Comparison of ENCODE assay signal across 8 mouse cellular contexts in the genomic region with DNA sequence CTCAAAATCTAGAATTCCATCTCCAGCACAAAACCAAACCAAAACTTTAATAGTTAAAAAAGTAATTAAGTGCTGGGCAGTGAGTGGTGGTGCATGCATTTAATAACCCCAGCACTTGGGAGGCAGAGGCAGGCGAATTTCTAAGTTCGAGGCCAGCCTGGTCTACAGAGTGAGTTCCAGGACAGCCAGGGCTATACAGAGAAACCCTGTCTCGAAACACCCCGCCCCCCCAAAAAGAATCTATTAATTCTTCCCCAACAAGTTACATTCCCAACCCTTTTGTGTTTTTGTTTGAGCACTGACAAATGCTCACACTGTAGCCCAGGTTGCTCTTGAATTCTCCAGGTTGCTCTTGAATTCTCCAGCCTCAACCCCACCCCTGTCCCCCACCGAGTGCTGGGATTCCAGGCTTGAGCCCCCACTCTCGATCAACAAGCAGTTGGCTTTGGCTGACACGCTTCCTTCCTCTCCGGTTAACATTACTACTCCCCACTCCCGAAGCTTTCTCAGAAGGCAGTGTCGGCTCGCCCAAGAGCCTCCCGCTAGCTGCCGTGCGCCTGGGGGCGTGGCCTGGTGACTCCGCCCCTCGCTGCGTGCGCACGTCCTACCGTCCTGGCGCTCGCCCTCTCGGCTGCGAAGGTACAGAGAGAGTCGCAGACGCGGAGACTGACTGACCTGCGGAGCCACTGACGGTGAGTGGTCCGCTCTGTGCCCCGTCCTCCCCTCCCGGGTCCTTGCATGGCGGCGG. TPM values are rescaled to one million over a fixed set of nuclear protein-coding genes. Genes with fewer than 3 reads are reported as not detected.
DNase-seq lines count a peak whose midpoint lies in the region; ATAC-seq and TF ChIP-seq lines count a peak whose summit lies in the region.

Gene Hmox2, plus strand, starts transcription at position 582 of the 748 bp plus-strand sequence.

- WGBS in cerebellum, adult 2 months, result 5% methylated on average over 35 of the region's 35 CpGs
- WGBS in lung, embryonic 16.5 days, result 5% methylated on average over 34 of the region's 35 CpGs

- ATAC-seq in hematopoietic stem cell, adult 5-6 weeks (replicated peaks in 1 of 2; ENCODE audit: insufficient read depth in 1 of 2, low FRiP score in 2 of 2, low TSS enrichment in 1 of 2, low read depth in 1 of 2, poor library complexity in 2 of 2, severe bottlenecking in 2 of 2), result peak; percentile 86 to 94
- ATAC-seq in lung, embryonic 16.5 days (ENCODE audit: low read depth), result peak; percentile 97

- H3K36me3 ChIP-seq in MEL (ENCODE audit: control insufficient read depth in 1 of 2, insufficient read depth in 2 of 2, low read length in 2 of 2), result peaks cover 0 to 29% of the 10 kb centered on the region in 2 experiments; a peak in 2 of 4 replicates
- H3K36me3 ChIP-seq in lung, embryonic 16.5 days (ENCODE audit: control insufficient read depth, insufficient read depth, low read length), result no peaks in the 10 kb centered on the region

- peak within 1 kb of the TSS; percentile 94 for H3K9ac ChIP-seq in MEL (ENCODE audit: control insufficient read depth, low read depth, low read length, poor library complexity, severe bottlenecking)
- H3K9ac ChIP-seq in lung, embryonic 16.5 days (ENCODE audit: low read length), result peak within 1 kb of the TSS; percentile 94

- peak; percentile 95 for DNase-seq in MEL (ENCODE audit: low read depth, low spot score)
- DNase-seq in cerebellum, adult 2 months, result peak; percentile 94 to 95
- peak; percentile 90 for DNase-seq in forelimb bud, embryonic 11.5 days (ENCODE audit: low read depth, low spot score)
- DNase-seq in layer of hippocampus, adult 9-10 months (ENCODE audit: low spot score), result peak; percentile 58
- DNase-seq in ovary, postnatal 10 days (ENCODE audit: low spot score), result peak; percentile 94
- peak; percentile 90 to 97 for DNase-seq in thymus, postnatal 10 days (ENCODE audit: low spot score in 2 of 2)

- no peaks in the 10 kb centered on the region for H3K9me3 ChIP-seq in MEL (replicated peaks; ENCODE audit: insufficient read depth, low read length)
- no peaks in the 10 kb centered on the region for H3K9me3 ChIP-seq in lung, embryonic 16.5 days (ENCODE audit: control insufficient read depth, low read length)

- H3K4me3 ChIP-seq in MEL (ENCODE audit: control insufficient read depth in 1 of 2, insufficient read depth in 1 of 2, low read depth in 2 of 2, low read length in 2 of 2), result peak within 1 kb of the TSS; percentile 79 to 95
- peak within 1 kb of the TSS; percentile 73 for H3K4me3 ChIP-seq in cerebellum, adult 2 months (replicated peaks; ENCODE audit: insufficient read depth, low read depth, low read length)
- H3K4me3 ChIP-seq in lung, embryonic 16.5 days (ENCODE audit: low read length), result peak within 1 kb of the TSS; percentile 85

- peaks cover 27% of the 10 kb centered on the region for H3K79me2 ChIP-seq in MEL (ENCODE audit: control insufficient read depth, insufficient read depth, low read length, poor library complexity)

- peak; percentile 97 for TF ChIP-seq POLR2A in MEL (IDR thresholded peaks at IDR 0.05; ENCODE audit: control insufficient read depth in 1 of 2, insufficient read depth in 1 of 2, low read depth in 1 of 2, low read length in 2 of 2, poor library complexity in 1 of 2)
- peak; percentile 99 for TF ChIP-seq POLR2A in cerebellum, adult 2 months (IDR thresholded peaks at IDR 0.05; ENCODE audit: borderline replicate concordance, insufficient read depth, low read length)

- H3K4me2 ChIP-seq in lung, embryonic 16.5 days (ENCODE audit: low read depth, low read length), result peak within 1 kb of the TSS; percentile 57

- H3K4me1 ChIP-seq in MEL (ENCODE audit: control insufficient read depth in 1 of 2, insufficient read depth in 2 of 2, low read length in 2 of 2), result peaks cover 7 to 18% of the 10 kb centered on the region in 2 experiments
- H3K4me1 ChIP-seq in cerebellum, adult 2 months (ENCODE audit: control insufficient read depth, insufficient read depth, low read length), result no peaks in the 10 kb centered on the region; the same call in 1 of the 2 replicates
- peaks cover 15% of the 10 kb centered on the region for H3K4me1 ChIP-seq in lung, embryonic 16.5 days (replicated peaks; ENCODE audit: control insufficient read depth, insufficient read depth, low read length)

- no peak for TF ChIP-seq RAD21 in MEL (IDR thresholded peaks at IDR 0.05; ENCODE audit: low read depth, low read length)

- no peak for TF ChIP-seq CTCF in MEL (IDR thresholded peaks at IDR 0.05 in 2 of 3, conservative IDR thresholded peaks at IDR 0.05 in 1 of 3; ENCODE audit: control insufficient read depth in 1 of 3, insufficient read depth in 1 of 3, low read depth in 2 of 3, low read length in 3 of 3, poor library complexity in 1 of 3, severe bottlenecking in 1 of 3)
- TF ChIP-seq CTCF in cerebellum, adult 2 months (IDR thresholded peaks at IDR 0.05; ENCODE audit: borderline replicate concordance, insufficient read depth, low read depth, low read length), result no peak

- no peaks in the 10 kb centered on the region for H3K27me3 ChIP-seq in MEL (ENCODE audit: control insufficient read depth in 1 of 2, insufficient read depth in 2 of 2, low read length in 2 of 2)
- H3K27me3 ChIP-seq in cerebellum, adult 2 months (ENCODE audit: control insufficient read depth, insufficient read depth, low read length), result no peaks in the 10 kb centered on the region
- H3K27me3 ChIP-seq in lung, embryonic 16.5 days (ENCODE audit: control insufficient read depth, insufficient read depth, low read depth, low read length), result no peaks in the 10 kb centered on the region

- 0 out of 4 replicates have a peak, but pooled peaks of 1 of the 2 experiments have one; percentile 9 for TF ChIP-seq EP300 in MEL (IDR thresholded peaks at IDR 0.05; ENCODE audit: low read depth in 1 of 2, low read length in 2 of 2)

- peak within 1 kb of the TSS; percentile 86 for H3K27ac ChIP-seq in MEL (ENCODE audit: control insufficient read depth, low read depth, low read length)
- H3K27ac ChIP-seq in cerebellum, adult 2 months (ENCODE audit: insufficient read depth, low read length), result peak within 1 kb of the TSS; percentile 57
- peak within 1 kb of the TSS; percentile 90 for H3K27ac ChIP-seq in lung, embryonic 16.5 days (ENCODE audit: low read length)

TF ChIP-seq in MEL, 35 proteins besides CTCF, POLR2A, EP300 and RAD21:
- no peak for TF ChIP-seq RCOR1 (IDR thresholded peaks at IDR 0.05; ENCODE audit: low read depth, low read length)
- TF ChIP-seq E2F4 (IDR thresholded peaks at IDR 0.05; ENCODE audit: borderline replicate concordance, low read depth, low read length), result no peak
- no peak for TF ChIP-seq ZKSCAN1 (IDR thresholded peaks at IDR 0.05; ENCODE audit: low read depth, low read length)
- 0 out of 2 replicates have a peak, but pooled peaks have one; percentile 44 for TF ChIP-seq UBTF (IDR thresholded peaks at IDR 0.05; ENCODE audit: borderline replicate concordance, insufficient read depth, low read depth, low read length)
- peak; percentile 78 for TF ChIP-seq NRF1 (IDR thresholded peaks at IDR 0.05; ENCODE audit: insufficient read depth, low read depth, low read length, poor library complexity, severe bottlenecking)
- TF ChIP-seq GATA1 (IDR thresholded peaks at IDR 0.05; ENCODE audit: low read depth, low read length), result no peak
- peak; percentile 51; the same call in 1 of the 2 replicates for TF ChIP-seq MAZ (IDR thresholded peaks at IDR 0.05; ENCODE audit: low read depth, low read length)
- TF ChIP-seq MXI1 (IDR thresholded peaks at IDR 0.05; ENCODE audit: low read depth, low read length), result peak; percentile 70; the same call in 1 of the 2 replicates
- TF ChIP-seq SIN3A (IDR thresholded peaks at IDR 0.05; ENCODE audit: low read length), result peak; percentile 52; the same call in 1 of the 2 replicates
- TF ChIP-seq MYC (IDR thresholded peaks at IDR 0.05; ENCODE audit: low read depth, low read length), result no peak
- TF ChIP-seq TBP (IDR thresholded peaks at IDR 0.05; ENCODE audit: low read depth, low read length), result peak; percentile 87
- TF ChIP-seq POLR2AphosphoS2 (IDR thresholded peaks at IDR 0.05; ENCODE audit: low read length), result peak; percentile 91
- TF ChIP-seq TCF12 (IDR thresholded peaks at IDR 0.05; ENCODE audit: low read depth, low read length), result peak; percentile 73
- peak; percentile 53; the same call in 1 of the 2 replicates for TF ChIP-seq USF1 (IDR thresholded peaks at IDR 0.05; ENCODE audit: low read depth, low read length)
- no peak for TF ChIP-seq MEF2A (IDR thresholded peaks at IDR 0.05; ENCODE audit: extremely low read depth, insufficient replicate concordance, low read depth, low read length, poor library complexity, severe bottlenecking)
- TF ChIP-seq ZNF384 (IDR thresholded peaks at IDR 0.05; ENCODE audit: low read depth, low read length), result no peak
- peak; percentile 94 for TF ChIP-seq NELFE (IDR thresholded peaks at IDR 0.05; ENCODE audit: low read depth, low read length)
- peak; percentile 92 for TF ChIP-seq ZMIZ1 (IDR thresholded peaks at IDR 0.05; ENCODE audit: low read depth, low read length)
- no peak for TF ChIP-seq MAX (IDR thresholded peaks at IDR 0.05; ENCODE audit: low read length)
- TF ChIP-seq ELF1 (IDR thresholded peaks at IDR 0.05; ENCODE audit: low read depth, low read length), result peak; percentile 37; the same call in 1 of the 2 replicates
- TF ChIP-seq HCFC1 (IDR thresholded peaks at IDR 0.05; ENCODE audit: low read depth, low read length), result peak; percentile 72
- TF ChIP-seq ETS1 (IDR thresholded peaks at IDR 0.05; ENCODE audit: low read depth, low read length), result 0 out of 2 replicates have a peak, but pooled peaks have one; percentile 31

RNA-seq across cellular contexts. Expression of gene Hmox2, which starts in this region (rescaled TPM):
- total RNA-seq in MEL (2012; rRNA removed), result 41.5 and 45.7 TPM in 2 replicates
- 10 to 100 TPM in 1 of 2 experiments, not detected in 1; 75.0 TPM for polyA plus RNA-seq in MEL (2012; ENCODE audit: insufficient read depth in 1 of 2, insufficient read length in 2 of 2, low read depth in 1 of 2, low replicate concordance in 2 of 2, missing spikeins in 1 of 2)
- polyA plus RNA-seq in cerebellum, adult 2 months (2012; rRNA removed), result 127 and 135 TPM in 2 replicates
- total RNA-seq in hematopoietic stem cell, adult 5-6 weeks (2017), result 104 and 109 TPM in 2 replicates
- 110 and 114 TPM in 2 replicates for polyA plus RNA-seq in lung, embryonic 16.5 days (2015; fragmentation: Nextera tagmentation; extraction: Ambion mirVana)

Comparison
In these comparisons a context has a peak if more than half of its experiments do, and no peak if none do; other contexts are left out.
1. Peak in every context shown above with its lines: DNase-seq, ATAC-seq, H3K4me3 ChIP-seq and H3K27ac ChIP-seq.